Mouse (Mus musculus) stomach, postnatal 0 days (tissue): ENCODE measurements at regions not wholly inside any gene's neighbourhood (a gene's known extent, or its start where the extent isn't known, plus 50 kb on each side); places are given as distances from the start of the nearest gene placed in this dataset.

Experiments used
- CTCF ChIP-seq: IDR thresholded peaks from 2 replicates; pipeline ENCODE4 v1.5.1; 2016; ENCODE audit warnings: antibody characterized with exemption, low read depth, mild to moderate bottlenecking, moderate library complexity
- EP300 ChIP-seq: optimal IDR thresholded peaks from 2 replicates; pipeline ENCODE3; 2016; ENCODE audit warnings: antibody characterized with exemption

GRCm38 (mm10) chr1:42416539-42417218 is 278.9 kb upstream of the Pou3f3 start:
- no peak for TF ChIP-seq CTCF
- no peak for TF ChIP-seq EP300
